In genomic region chr1:193488039-193488438, GRCm38 (mm10) we compare ENCODE assay signal across 20 mouse cellular contexts.
DNase-seq lines count a peak whose midpoint lies in the region; ATAC-seq lines count a peak whose summit lies in the region.
"Had no signal": no experiment of that assay in that cellular context is flagged by ENCODE, and none has a peak within 500 bp of the region (broad histone marks: within the 10 kb centered on the region; RNA-seq: fewer than 3 reads in every experiment).

No protein-coding gene starts in this region.

- H3K9me3 ChIP-seq in hindbrain, embryonic 12.5 days (replicated peaks): no peaks in the 10 kb centered on the region
- H3K9me3 ChIP-seq in hindbrain, embryonic 10.5 days: no peaks in the 10 kb centered on the region
- no peaks in the 10 kb centered on the region for H3K9me3 ChIP-seq in embryonic facial prominence, embryonic 15.5 days (replicated peaks)
- H3K9me3 ChIP-seq in neural tube, embryonic 15.5 days (replicated peaks): no peaks in the 10 kb centered on the region
- H3K9me3 ChIP-seq: hindbrain, embryonic 15.5 days had no signal

- H3K36me3 ChIP-seq in hindbrain, embryonic 12.5 days: no peaks in the 10 kb centered on the region
- H3K36me3 ChIP-seq in hindbrain, embryonic 10.5 days: no peaks in the 10 kb centered on the region
- H3K36me3 ChIP-seq in embryonic facial prominence, embryonic 15.5 days: no peaks in the 10 kb centered on the region
- no peaks in the 10 kb centered on the region for H3K36me3 ChIP-seq in neural tube, embryonic 15.5 days
- H3K36me3 ChIP-seq: hindbrain, embryonic 15.5 days had no signal

- H3K27ac ChIP-seq in hindbrain, embryonic 12.5 days: peak overlapping the region; percentile 23; the same call in 1 of the 2 replicates
- no peak overlapping the region for H3K27ac ChIP-seq in hindbrain, embryonic 10.5 days
- H3K27ac ChIP-seq in embryonic facial prominence, embryonic 15.5 days (replicated peaks): no peak overlapping the region
- H3K27ac ChIP-seq in neural tube, embryonic 15.5 days (replicated peaks): peak overlapping the region; percentile 49
- H3K27ac ChIP-seq: hindbrain, embryonic 15.5 days; layer of hippocampus, adult 2 months had no signal

- peaks cover 6% of the 10 kb centered on the region for H3K4me1 ChIP-seq in hindbrain, embryonic 12.5 days
- H3K4me1 ChIP-seq in hindbrain, embryonic 10.5 days (replicated peaks): peaks cover 14% of the 10 kb centered on the region
- H3K4me1 ChIP-seq in embryonic facial prominence, embryonic 15.5 days: peaks cover 6% of the 10 kb centered on the region; the same call in 1 of the 2 replicates
- H3K4me1 ChIP-seq in neural tube, embryonic 15.5 days: peaks cover 46% of the 10 kb centered on the region

- WGBS in hindbrain, embryonic 12.5 days: 43% methylated on average over 6 of the region's 6 CpGs
- WGBS in hindbrain, embryonic 10.5 days: 58% methylated on average over 6 of the region's 6 CpGs
- 16% methylated on average over 6 of the region's 6 CpGs for WGBS in embryonic facial prominence, embryonic 15.5 days
- 24% methylated on average over 6 of the region's 6 CpGs for WGBS in neural tube, embryonic 15.5 days

- DNase-seq in hindbrain, embryonic 10.5 days (ENCODE audit: low spot score): no peak
- peak; percentile 22 for DNase-seq in retina, postnatal 1 day
- DNase-seq in retina, embryonic 14.5 days (ENCODE audit: low spot score): no peak
- DNase-seq in urinary bladder, postnatal 4 days (ENCODE audit: low spot score in 2 of 2): no peak
- DNase-seq in embryo, embryonic 10.5 days (ENCODE audit: low spot score): no peak
- DNase-seq: adrenal gland, postnatal 10 days; cerebellum, adult 8-10 months; cerebellum, postnatal 36 days; kidney, postnatal 25 days; lung, postnatal 4 days; right cerebral cortex, postnatal 25 days; spleen, adult 18-20 months; thymus, postnatal 14 days had no signal

- no peak overlapping the region for H3K4me2 ChIP-seq in hindbrain, embryonic 12.5 days (replicated peaks)
- no peak overlapping the region for H3K4me2 ChIP-seq in embryonic facial prominence, embryonic 15.5 days (replicated peaks)
- H3K4me2 ChIP-seq in neural tube, embryonic 15.5 days: no peak overlapping the region
- H3K4me2 ChIP-seq: heart, embryonic 11.5 days; hindbrain, embryonic 15.5 days had no signal

- no peak overlapping the region for H3K4me3 ChIP-seq in hindbrain, embryonic 12.5 days
- no peak overlapping the region for H3K4me3 ChIP-seq in hindbrain, embryonic 10.5 days
- no peak overlapping the region for H3K4me3 ChIP-seq in embryonic facial prominence, embryonic 15.5 days (replicated peaks)
- H3K4me3 ChIP-seq in neural tube, embryonic 15.5 days (replicated peaks): no peak overlapping the region
- H3K4me3 ChIP-seq: hindbrain, embryonic 15.5 days; layer of hippocampus, adult 2 months had no signal

- H3K9ac ChIP-seq in hindbrain, embryonic 12.5 days: no peak overlapping the region
- no peak overlapping the region for H3K9ac ChIP-seq in embryonic facial prominence, embryonic 15.5 days
- no peak overlapping the region for H3K9ac ChIP-seq in neural tube, embryonic 15.5 days (replicated peaks)
- H3K9ac ChIP-seq: hindbrain, embryonic 15.5 days had no signal

- H3K27me3 ChIP-seq in hindbrain, embryonic 12.5 days: no peaks in the 10 kb centered on the region
- no peaks in the 10 kb centered on the region for H3K27me3 ChIP-seq in hindbrain, embryonic 10.5 days (ENCODE audit: insufficient read depth, poor library complexity, severe bottlenecking)
- H3K27me3 ChIP-seq in embryonic facial prominence, embryonic 15.5 days: no peaks in the 10 kb centered on the region
- H3K27me3 ChIP-seq in neural tube, embryonic 15.5 days (replicated peaks): no peaks in the 10 kb centered on the region
- H3K27me3 ChIP-seq: hindbrain, embryonic 15.5 days had no signal

- no peak for ATAC-seq in hindbrain, embryonic 12.5 days (ENCODE audit: low FRiP score)
- ATAC-seq in embryonic facial prominence, embryonic 15.5 days (ENCODE audit: insufficient number of reproducible peaks, low FRiP score, low TSS enrichment, low read depth): peak; percentile 15; the same call in 1 of the 2 replicates
- peak; percentile 54 for ATAC-seq in neural tube, embryonic 15.5 days (ENCODE audit: low FRiP score)
- ATAC-seq: intestine, embryonic 16.5 days had no signal

Comparison
In these comparisons a context has a peak if more than half of its experiments do, and no peak if none do; other contexts are left out.
1. H3K27ac ChIP-seq: peak in hindbrain, embryonic 12.5 days (single experiment) and neural tube, embryonic 15.5 days (single experiment); none in hindbrain, embryonic 10.5 days (single experiment) and embryonic facial prominence, embryonic 15.5 days (single experiment).